17 mouse cellular contexts compared by ENCODE assay signal in the genomic region with DNA sequence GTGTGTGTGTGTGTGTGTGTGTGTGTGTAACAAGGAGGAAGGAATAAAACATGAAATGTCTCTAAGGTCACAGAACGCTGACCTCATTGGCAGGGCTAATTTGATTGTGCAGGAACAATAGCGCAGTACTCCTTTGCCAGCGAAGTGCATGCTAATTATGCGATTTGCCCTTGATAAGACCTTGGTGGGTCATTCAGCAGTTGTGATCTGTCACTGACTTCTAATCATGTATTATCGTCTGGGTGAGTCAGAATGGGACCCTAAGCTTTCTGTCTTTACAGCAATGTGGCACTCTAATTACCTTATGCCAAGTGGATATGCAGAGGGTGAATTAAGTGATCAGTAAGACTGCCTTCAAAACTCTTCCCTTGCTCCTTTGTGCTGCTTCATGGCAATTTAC.
DNase-seq lines count a peak whose midpoint lies in the region; ATAC-seq lines count a peak whose summit lies in the region.
"Had no signal": no experiment of that assay in that cellular context is flagged by ENCODE, and none has a peak within 500 bp of the region (broad histone marks: within the 10 kb centered on the region; RNA-seq: fewer than 3 reads in every experiment).

No protein-coding gene starts in this region.

- peak; percentile 77 for ATAC-seq in midbrain, embryonic 12.5 days (ENCODE audit: low FRiP score, low read depth)
- ATAC-seq in forebrain, embryonic 15.5 days (replicated peaks): peak; percentile 60
- 0 out of 2 replicates have a peak, but pooled peaks have one; percentile 5 for ATAC-seq in midbrain, embryonic 15.5 days (replicated peaks)

- peak overlapping the region; percentile 56; the same call in 1 of the 2 replicates for H3K27ac ChIP-seq in midbrain, embryonic 12.5 days (replicated peaks)
- no peak overlapping the region for H3K27ac ChIP-seq in midbrain, embryonic 10.5 days (replicated peaks)
- H3K27ac ChIP-seq in forebrain, embryonic 15.5 days (replicated peaks): peak overlapping the region; percentile 88
- H3K27ac ChIP-seq in midbrain, embryonic 15.5 days: peak overlapping the region; percentile 48; the same call in 1 of the 2 replicates
- H3K27ac ChIP-seq: kidney, embryonic 15.5 days; layer of hippocampus, adult 2 months; limb, embryonic 15.5 days had no signal

- DNase-seq in midbrain, embryonic 10.5 days (ENCODE audit: low spot score): no peak
- DNase-seq in retina, postnatal 1 day: peak; percentile 71
- no peak for DNase-seq in kidney, adult 11 months
- no peak for DNase-seq in spleen, postnatal 10 days (ENCODE audit: low spot score in 2 of 2)
- no peak for DNase-seq in right cerebral cortex, adult 2 months (ENCODE audit: low spot score in 2 of 2)
- DNase-seq: cerebellum, adult 9-10 months; gastrocnemius, postnatal 25 days; lung, embryonic 14.5 days; right cerebral cortex, postnatal 4 days had no signal

- H3K27me3 ChIP-seq in midbrain, embryonic 12.5 days: no peaks in the 10 kb centered on the region
- H3K27me3 ChIP-seq in midbrain, embryonic 10.5 days (ENCODE audit: low read depth, poor library complexity, severe bottlenecking): no peaks in the 10 kb centered on the region
- H3K27me3 ChIP-seq in forebrain, embryonic 15.5 days: no peaks in the 10 kb centered on the region
- H3K27me3 ChIP-seq in midbrain, embryonic 15.5 days (replicated peaks): no peaks in the 10 kb centered on the region
- H3K27me3 ChIP-seq: heart, embryonic 12.5 days; kidney, embryonic 15.5 days; limb, embryonic 15.5 days had no signal

- H3K9me3 ChIP-seq in midbrain, embryonic 12.5 days: no peaks in the 10 kb centered on the region
- H3K9me3 ChIP-seq in midbrain, embryonic 10.5 days (replicated peaks): no peaks in the 10 kb centered on the region
- no peaks in the 10 kb centered on the region for H3K9me3 ChIP-seq in forebrain, embryonic 15.5 days
- H3K9me3 ChIP-seq in midbrain, embryonic 15.5 days: no peaks in the 10 kb centered on the region
- H3K9me3 ChIP-seq: G1E; heart, embryonic 12.5 days; kidney, embryonic 15.5 days; limb, embryonic 15.5 days had no signal

- no peak overlapping the region for H3K4me3 ChIP-seq in midbrain, embryonic 12.5 days
- no peak overlapping the region for H3K4me3 ChIP-seq in midbrain, embryonic 10.5 days
- H3K4me3 ChIP-seq in forebrain, embryonic 15.5 days: no peak overlapping the region
- H3K4me3 ChIP-seq in midbrain, embryonic 15.5 days: no peak overlapping the region
- H3K4me3 ChIP-seq: heart, embryonic 12.5 days; kidney, embryonic 15.5 days; layer of hippocampus, adult 2 months; limb, embryonic 15.5 days had no signal

- H3K36me3 ChIP-seq in midbrain, embryonic 12.5 days: no peaks in the 10 kb centered on the region
- H3K36me3 ChIP-seq in midbrain, embryonic 10.5 days: no peaks in the 10 kb centered on the region
- H3K36me3 ChIP-seq in forebrain, embryonic 15.5 days: no peaks in the 10 kb centered on the region
- H3K36me3 ChIP-seq in midbrain, embryonic 15.5 days (replicated peaks): no peaks in the 10 kb centered on the region
- H3K36me3 ChIP-seq: G1E; heart, embryonic 12.5 days; kidney, embryonic 15.5 days; limb, embryonic 15.5 days had no signal

- no peak overlapping the region for H3K9ac ChIP-seq in midbrain, embryonic 12.5 days (replicated peaks)
- H3K9ac ChIP-seq in forebrain, embryonic 15.5 days (replicated peaks): no peak overlapping the region
- no peak overlapping the region for H3K9ac ChIP-seq in midbrain, embryonic 15.5 days
- H3K9ac ChIP-seq: heart, embryonic 12.5 days; kidney, embryonic 15.5 days; limb, embryonic 15.5 days; lung, embryonic 14.5 days had no signal

- H3K4me1 ChIP-seq in midbrain, embryonic 12.5 days: peaks cover 29% of the 10 kb centered on the region
- peaks cover 39% of the 10 kb centered on the region for H3K4me1 ChIP-seq in midbrain, embryonic 10.5 days
- peaks cover 35% of the 10 kb centered on the region for H3K4me1 ChIP-seq in forebrain, embryonic 15.5 days
- H3K4me1 ChIP-seq in midbrain, embryonic 15.5 days: peaks cover 30% of the 10 kb centered on the region
- H3K4me1 ChIP-seq: heart, embryonic 12.5 days; kidney, embryonic 15.5 days; limb, embryonic 15.5 days had no signal

- WGBS in midbrain, embryonic 12.5 days: 23% methylated on average over 5 of the region's 5 CpGs
- 59% methylated on average over 5 of the region's 5 CpGs for WGBS in midbrain, embryonic 10.5 days
- WGBS in forebrain, embryonic 15.5 days: 16% methylated on average over 5 of the region's 5 CpGs
- WGBS in midbrain, embryonic 15.5 days: 25% methylated on average over 5 of the region's 5 CpGs

- H3K4me2 ChIP-seq in midbrain, embryonic 12.5 days (replicated peaks): no peak overlapping the region
- H3K4me2 ChIP-seq in forebrain, embryonic 15.5 days (replicated peaks): no peak overlapping the region
- no peak overlapping the region for H3K4me2 ChIP-seq in midbrain, embryonic 15.5 days
- H3K4me2 ChIP-seq: heart, embryonic 12.5 days; kidney, embryonic 15.5 days; limb, embryonic 15.5 days; lung, embryonic 14.5 days had no signal

Comparison
In these comparisons a context has a peak if more than half of its experiments do, and no peak if none do; other contexts are left out.
1. ATAC-seq: peak in every context shown above with its lines; median percentile 77 in midbrain, embryonic 12.5 days; 60 in forebrain, embryonic 15.5 days; 5 in midbrain, embryonic 15.5 days.